Mouse (Mus musculus) liver, embryonic 12.5 days (tissue): Measurements from ENCODE around the gene Matn1. TPM values are rescaled to one million over a fixed set of nuclear protein-coding genes. Genes with fewer than 3 reads are reported as not detected.

Source experiments
- ATAC-seq: fragments of 200-750 bp; cut with Nextera tagmentation; 2 replicates; pipeline ENCODE4 v1.8.0; 2017; ENCODE audit warnings: moderate number of reproducible peaks, mild to moderate bottlenecking, moderate library complexity
- H3K27ac ChIP-seq: fragments of 300-500 bp; sonication (generic); 2 replicates; pipeline ENCODE4 v1.5.1; 2016; ENCODE audit warnings: mild to moderate bottlenecking
- H3K27me3 ChIP-seq: fragments of 300-500 bp; sonication (generic); replicated peaks from 2 replicates; pipeline ENCODE4 v1.6.1; 2016; ENCODE audit warnings: mild to moderate bottlenecking, moderate library complexity
- H3K36me3 ChIP-seq: fragments of 300-500 bp; sonication (generic); 2 replicates; pipeline ENCODE4 v1.6.1; 2016; ENCODE audit warnings: mild to moderate bottlenecking, moderate library complexity
- H3K4me1 ChIP-seq: fragments of 300-500 bp; sonication (generic); 2 replicates; pipeline ENCODE4 v1.6.1; 2016
- H3K4me2 ChIP-seq: fragments of 300-500 bp; sonication (generic); 2 replicates; pipeline ENCODE4 v1.6.1; 2016; ENCODE audit warnings: mild to moderate bottlenecking, moderate library complexity
- H3K4me3 ChIP-seq: fragments of 300-500 bp; sonication (generic); 2 replicates; pipeline ENCODE4 v1.5.1; 2016; ENCODE audit warnings: mild to moderate bottlenecking, moderate library complexity
- H3K9ac ChIP-seq: fragments of 300-500 bp; sonication (generic); 2 replicates; pipeline ENCODE4 v1.6.1; 2016; ENCODE audit warnings: mild to moderate bottlenecking, moderate library complexity
- H3K9me3 ChIP-seq: fragments of 300-500 bp; sonication (generic); replicated peaks from 2 replicates; pipeline ENCODE4 v1.6.1; 2016; ENCODE audit warnings: mild to moderate bottlenecking, moderate library complexity
- WGBS: fragments of 180-500 bp; shearing (Covaris S2); methylation state at CpG from one replicate; pipeline ENCODE4 v1.1.7; 2016; ENCODE audit not compliant: insufficient replicate concordance; 5-methylcytosine and 5-hydroxymethylcytosine counted together
- polyA plus RNA-seq: library from polyadenylated mRNA; unstranded; fragments of >200 nt; fragmentation: Nextera tagmentation; extraction: Ambion mirVana; gene quantifications from 2 replicates; pipeline ENCODE4 v1.2.1, GENCODE M21; 2016

The Matn1 gene
- polyA plus RNA-seq, 1 experiment from 2014 or later = 0.17 TPM

DNA sequence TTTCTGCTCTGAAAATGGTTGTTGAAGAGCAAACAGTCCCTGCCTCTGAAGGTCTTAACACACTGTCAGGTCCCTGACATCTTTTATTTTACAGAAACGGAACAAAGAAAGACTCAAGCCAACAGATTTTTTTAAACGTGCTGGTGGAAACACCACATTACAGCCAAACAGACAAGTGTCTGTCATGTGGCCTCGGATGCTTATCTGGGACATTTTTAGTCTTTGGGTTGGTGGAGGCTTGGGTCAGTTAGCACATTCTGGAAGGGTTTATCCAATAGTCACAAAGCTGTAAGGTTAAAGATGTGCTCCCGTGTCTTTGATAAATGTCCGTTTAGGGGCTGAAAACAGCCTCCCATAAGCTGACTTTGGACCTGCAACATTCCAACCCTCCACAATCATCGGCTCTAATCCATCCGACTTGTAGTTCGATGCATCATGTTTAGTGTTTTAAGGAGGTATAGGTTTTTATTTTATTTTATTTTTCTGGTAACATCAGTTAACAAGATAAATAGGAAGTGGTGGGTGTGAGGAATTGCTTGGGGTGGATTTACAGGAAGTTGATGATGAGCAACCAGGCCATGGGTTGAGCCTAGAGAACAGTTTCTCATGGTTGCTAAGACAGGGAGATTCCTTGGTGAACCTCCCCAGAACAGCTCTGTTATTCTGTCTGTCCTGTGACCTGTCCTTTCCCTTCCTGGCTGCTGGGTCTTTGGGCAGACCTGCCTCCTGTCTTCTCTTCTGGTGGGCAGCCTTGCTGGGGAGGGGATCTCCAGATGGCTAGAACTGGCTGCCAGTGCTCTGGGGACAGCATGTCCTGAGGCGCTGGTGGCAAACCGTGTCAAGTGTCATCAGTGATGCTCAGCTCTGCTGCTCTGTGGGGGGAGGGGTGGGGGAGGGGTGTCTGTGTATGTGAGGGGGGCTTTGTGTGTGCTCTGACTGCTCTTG is 25.1 kb upstream of the Matn1 start:
- no peak overlapping the region for H3K4me3 ChIP-seq
- H3K4me2 ChIP-seq = no peak overlapping the region
- no peak for ATAC-seq
- H3K27me3 ChIP-seq = no peaks in the 10 kb centered on the region
- WGBS = 53% methylated on average over 10 of the region's 10 CpGs
- H3K9me3 ChIP-seq = no peaks in the 10 kb centered on the region
- no peaks in the 10 kb centered on the region for H3K36me3 ChIP-seq
- H3K27ac ChIP-seq = no peak overlapping the region
- no peak overlapping the region for H3K9ac ChIP-seq
- H3K4me1 ChIP-seq = peaks cover 69% of the 10 kb centered on the region

DNA sequence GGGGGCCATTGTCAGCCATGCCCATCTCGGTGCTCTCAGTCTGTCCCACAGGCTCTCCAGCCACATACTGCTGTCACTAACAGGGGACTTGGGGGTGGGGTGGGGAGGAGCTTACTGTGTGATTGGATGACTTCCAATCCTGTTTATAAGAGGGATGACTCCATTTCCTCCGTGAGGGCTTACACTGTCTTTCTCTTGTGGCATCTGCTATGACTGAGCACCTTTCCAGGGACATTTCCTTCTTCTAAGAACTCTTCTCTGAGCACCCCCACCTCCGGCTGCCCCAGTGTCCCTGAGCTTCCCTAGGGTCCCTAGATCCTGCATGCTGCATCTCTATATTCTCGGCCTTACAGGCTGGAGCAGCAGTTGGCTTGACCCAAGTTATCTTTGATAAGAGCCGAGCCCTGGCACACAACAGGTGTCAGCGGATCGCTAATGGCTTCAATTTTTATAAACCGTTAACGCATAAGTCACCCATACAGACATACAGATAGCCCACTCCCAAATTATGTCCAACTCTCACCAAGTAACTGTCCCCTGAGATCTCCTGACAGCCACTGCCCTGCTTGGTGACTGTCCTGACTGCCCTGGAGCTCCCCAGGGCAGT is 24.3 kb upstream of the Matn1 start:
- no peak overlapping the region for H3K4me2 ChIP-seq
- 51% methylated on average over 9 of the region's 9 CpGs for WGBS
- no peaks in the 10 kb centered on the region for H3K9me3 ChIP-seq
- no peaks in the 10 kb centered on the region for H3K27me3 ChIP-seq
- ATAC-seq = no peak
- H3K9ac ChIP-seq = no peak overlapping the region
- H3K36me3 ChIP-seq = no peaks in the 10 kb centered on the region
- peaks cover 61% of the 10 kb centered on the region for H3K4me1 ChIP-seq
- H3K27ac ChIP-seq = no peak overlapping the region; the same call in 1 of the 2 replicates
- H3K4me3 ChIP-seq = no peak overlapping the region

DNA sequence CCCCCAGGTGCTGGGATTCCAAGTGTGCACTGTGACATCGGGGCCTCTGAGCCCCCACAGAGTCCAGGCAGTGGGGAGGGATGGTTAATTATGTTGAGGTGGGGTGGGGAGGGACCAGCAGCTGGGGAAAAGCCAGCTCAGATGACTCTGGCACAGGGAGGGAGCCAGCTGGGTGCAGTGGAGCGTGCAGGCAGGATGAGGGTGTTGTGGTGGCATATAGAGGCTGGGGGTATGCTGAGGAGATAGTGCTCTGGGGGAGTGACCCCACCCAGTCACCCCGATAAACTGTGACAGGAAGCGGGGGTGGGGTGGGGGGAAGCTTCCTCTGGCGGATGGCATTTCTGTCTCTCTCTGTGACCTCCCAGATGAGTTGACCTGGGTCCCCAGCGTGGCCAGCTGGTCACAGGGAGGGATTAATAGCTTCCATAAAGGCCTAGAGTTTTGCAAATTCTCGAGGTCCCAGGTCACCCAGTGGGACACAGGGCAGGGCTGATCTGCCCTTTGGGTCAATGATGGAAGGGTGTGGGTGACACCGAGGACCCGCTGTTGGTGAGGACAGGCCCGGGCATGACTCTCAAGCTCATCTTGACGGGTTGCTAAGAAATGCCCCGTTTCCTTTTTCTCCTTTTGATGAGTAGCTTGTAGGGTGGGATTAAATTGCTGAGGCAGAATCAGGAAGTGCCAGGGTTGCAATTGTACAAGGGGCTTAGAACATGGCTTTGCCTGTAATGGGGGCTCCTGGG is 23.1 kb upstream of the Matn1 start:
- Histone ChIP-seq H3K4me2 (peak overlapping the region; percentile 20), H3K27me3 (no peaks in the 10 kb centered on the region), H3K9me3 (no peaks in the 10 kb centered on the region), H3K27ac (no peak overlapping the region), H3K9ac (no peak overlapping the region), H3K4me1 (peaks cover 49% of the 10 kb centered on the region), H3K4me3 (no peak overlapping the region), H3K36me3 (no peaks in the 10 kb centered on the region)
- ATAC-seq = no peak
- WGBS = 24% methylated on average over 12 of the region's 12 CpGs

DNA sequence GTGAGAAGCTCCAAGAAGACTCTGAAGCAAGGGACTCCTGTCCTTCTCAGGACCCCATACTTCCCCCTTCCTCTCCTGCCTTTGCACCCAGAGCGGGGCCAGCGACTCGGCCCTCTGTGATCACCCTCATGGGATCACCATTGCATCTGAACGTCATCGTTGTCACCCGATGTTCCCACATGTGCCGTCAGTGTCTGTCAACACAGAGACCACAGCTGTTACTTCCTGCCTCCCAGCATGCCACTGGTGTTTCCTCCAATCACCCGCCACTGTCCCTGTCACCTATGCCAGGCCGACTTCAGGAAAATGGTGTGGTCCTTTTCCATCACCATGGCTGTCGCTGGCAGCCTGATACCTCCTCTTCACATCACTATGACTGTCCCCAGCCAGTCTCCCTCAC is 22.2 kb upstream of the Matn1 start:
- H3K4me3 ChIP-seq = no peak overlapping the region
- H3K4me1 ChIP-seq = peaks cover 45% of the 10 kb centered on the region
- H3K9ac ChIP-seq = no peak overlapping the region
- 64% methylated on average over 10 of the region's 10 CpGs for WGBS
- H3K9me3 ChIP-seq = no peaks in the 10 kb centered on the region
- no peaks in the 10 kb centered on the region for H3K27me3 ChIP-seq
- no peak overlapping the region for H3K27ac ChIP-seq
- H3K4me2 ChIP-seq = no peak overlapping the region
- no peak for ATAC-seq
- peaks cover 6% of the 10 kb centered on the region; the same call in 1 of the 2 replicates for H3K36me3 ChIP-seq

GRCm38 (mm10) chr4:130926274-130926673 is 17.9 kb upstream of the Matn1 start:
- Histone ChIP-seq H3K9ac (no peak overlapping the region), H3K27me3 (no peaks in the 10 kb centered on the region), H3K9me3 (no peaks in the 10 kb centered on the region), H3K4me1 (peaks cover 6% of the 10 kb centered on the region), H3K36me3 (peaks cover 11% of the 10 kb centered on the region; the same call in 1 of the 2 replicates), H3K4me2 (no peak overlapping the region), H3K4me3 (no peak overlapping the region), H3K27ac (no peak overlapping the region)
- WGBS = 70% methylated on average over 6 of the region's 6 CpGs
- ATAC-seq = no peak

- Histone ChIP-seq H3K27me3 (no peaks in the 10 kb centered on the region), H3K4me1 (no peaks in the 10 kb centered on the region), H3K9ac (no peak overlapping the region), H3K4me2 (no peak overlapping the region), H3K27ac (no peak overlapping the region), H3K36me3 (peaks cover 21% of the 10 kb centered on the region), H3K9me3 (no peaks in the 10 kb centered on the region), H3K4me3 (no peak overlapping the region)
- ATAC-seq = no peak
- 74% methylated on average over 12 of the region's 12 CpGs for WGBS
Measured at GRCm38 (mm10) chr4:130927821-130928220, 16.4 kb upstream of the Matn1 start.

- H3K27me3 ChIP-seq = peaks cover 36% of the 10 kb centered on the region
- WGBS = 46% methylated on average over 14 of the region's 14 CpGs
- ATAC-seq = no peak
Measured at GRCm38 (mm10) chr4:130942644-130943043, 1.5 kb upstream of the Matn1 start.

GRCm38 (mm10) chr4:130944779-130945178 is 594 bp downstream of the Matn1 start:
- H3K27ac ChIP-seq = no peak overlapping the region
- H3K4me2 ChIP-seq = no peak overlapping the region
- no peak for ATAC-seq
- H3K9me3 ChIP-seq = no peaks in the 10 kb centered on the region
- peaks cover 16% of the 10 kb centered on the region for H3K4me1 ChIP-seq
- H3K4me3 ChIP-seq = no peak overlapping the region
- WGBS = 45% methylated on average over 7 of the region's 7 CpGs
- no peaks in the 10 kb centered on the region for H3K36me3 ChIP-seq
- H3K9ac ChIP-seq = no peak overlapping the region
- peaks cover 32% of the 10 kb centered on the region for H3K27me3 ChIP-seq

More at GRCm38 (mm10) chr4:130942644-130943043, 1.5 kb upstream of the Matn1 start:
- no peak overlapping the region for H3K27ac ChIP-seq
- H3K9ac ChIP-seq = no peak overlapping the region
- no peaks in the 10 kb centered on the region for H3K9me3 ChIP-seq
- H3K36me3 ChIP-seq = no peaks in the 10 kb centered on the region
- H3K4me2 ChIP-seq = no peak overlapping the region
- H3K4me3 ChIP-seq = no peak overlapping the region
- H3K4me1 ChIP-seq = peaks cover 17% of the 10 kb centered on the region

- WGBS = 22% methylated on average over 13 of the region's 13 CpGs
- Histone ChIP-seq H3K9ac (no peak overlapping the region), H3K4me3 (no peak overlapping the region), H3K4me2 (no peak overlapping the region), H3K4me1 (peaks cover 16% of the 10 kb centered on the region), H3K27me3 (peaks cover 31% of the 10 kb centered on the region), H3K9me3 (no peaks in the 10 kb centered on the region), H3K27ac (no peak overlapping the region), H3K36me3 (no peaks in the 10 kb centered on the region)
- no peak for ATAC-seq
Measured at GRCm38 (mm10) chr4:130947094-130947647, 3.0 kb downstream of the Matn1 start.

GRCm38 (mm10) chr4:130949821-130950384 is 5.7 kb downstream of the Matn1 start:
- Histone ChIP-seq H3K4me2 (no peak overlapping the region), H3K27ac (no peak overlapping the region), H3K9me3 (no peaks in the 10 kb centered on the region), H3K27me3 (peaks cover 14% of the 10 kb centered on the region), H3K9ac (no peak overlapping the region), H3K4me3 (no peak overlapping the region), H3K4me1 (peaks cover 1% of the 10 kb centered on the region; the same call in 1 of the 2 replicates), H3K36me3 (no peaks in the 10 kb centered on the region)
- 67% methylated on average over 35 of the region's 35 CpGs for WGBS
- no peak for ATAC-seq

DNA sequence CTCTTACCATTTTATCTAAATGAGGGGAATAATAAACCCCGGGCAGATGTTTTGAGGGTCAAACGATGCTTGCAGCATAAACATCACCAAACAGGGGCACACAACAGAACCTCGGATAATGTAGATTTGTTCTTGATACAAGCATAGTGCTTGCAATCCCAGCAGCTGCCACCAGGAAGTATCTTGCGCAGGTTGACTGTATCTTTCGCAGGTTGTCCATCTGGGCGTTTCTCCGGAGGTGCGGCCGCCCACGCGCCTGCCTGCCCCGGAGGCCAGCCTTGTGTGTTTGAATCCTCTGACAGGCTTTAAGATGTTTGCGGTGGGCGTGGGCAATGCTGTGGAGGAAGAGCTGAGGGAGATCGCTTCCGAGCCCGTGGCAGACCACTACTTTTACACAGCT is 8.3 kb downstream of the Matn1 start:
- Histone ChIP-seq H3K4me2 (no peak overlapping the region), H3K9me3 (no peaks in the 10 kb centered on the region), H3K27ac (no peak overlapping the region), H3K4me3 (no peak overlapping the region), H3K27me3 (peaks cover 10% of the 10 kb centered on the region), H3K4me1 (no peaks in the 10 kb centered on the region), H3K36me3 (no peaks in the 10 kb centered on the region), H3K9ac (no peak overlapping the region)
- WGBS = 27% methylated on average over 17 of the region's 17 CpGs
- no peak for ATAC-seq
